Mouse (Mus musculus): ENCODE measurements around the gene Fuca1. TPM values are rescaled to one million over a fixed set of nuclear protein-coding genes. Genes with fewer than 3 reads are reported as not detected.
A peak's percentile ranks its signal among the peaks of the same experiment; 100 is the strongest.

Gene Fuca1
- total RNA-seq, 2 experiments from 2014 or later: 44.2 to 46.8 TPM

GRCm38 (mm10) chr4:135949475-135949874 lies 28.9 kb downstream of the Fuca1 start:
- intact Hi-C loops (cut with DNase I): no loop called here
- no peak for DNase-seq

GRCm38 (mm10) chr4:135949911-135950310 lies 29.4 kb downstream of the Fuca1 start:
- DNase-seq: no peak
- intact Hi-C loops (cut with DNase I): no loop called here

GRCm38 (mm10) chr4:135950365-135950764 lies 29.8 kb downstream of the Fuca1 start:
- DNase-seq: no peak
- intact Hi-C loops (cut with DNase I): no loop called here

GRCm38 (mm10) chr4:135951505-135951904 lies 31.0 kb downstream of the Fuca1 start:
- intact Hi-C loops (cut with DNase I): no loop called here
- no peak for DNase-seq

GRCm38 (mm10) chr4:135953179-135953578 lies 32.6 kb downstream of the Fuca1 start:
- no peak for DNase-seq
- intact Hi-C loops (cut with DNase I): no loop called here

- intact Hi-C loops (cut with DNase I): no loop called here
These were observed 33.7 kb downstream of the Fuca1 start for GRCm38 (mm10) chr4:135954241-135954640.

GRCm38 (mm10) chr4:135955886-135956285 lies 35.4 kb downstream of the Fuca1 start:
- intact Hi-C loops (cut with DNase I): loop anchor here (5.0 kb wide), 1 partner anchor 206 kb away; no protein-coding TSS in a partner anchor

More at GRCm38 (mm10) chr4:135954241-135954640, 33.7 kb downstream of the Fuca1 start:
- DNase-seq: peak; percentile 78

GRCm38 (mm10) chr4:135958354-135958753 lies 37.8 kb downstream of the Fuca1 start:
- no peak for DNase-seq
- intact Hi-C loops (cut with DNase I): loop anchor here (5.0 kb wide), 1 partner anchor 204 kb away; no protein-coding TSS in a partner anchor

More at GRCm38 (mm10) chr4:135955886-135956285, 35.4 kb downstream of the Fuca1 start:
- no peak for DNase-seq

GRCm38 (mm10) chr4:135960717-135961116 lies 40.2 kb downstream of the Fuca1 start:
- peak; percentile 83 for DNase-seq
- intact Hi-C loops (cut with DNase I): no loop called here

- intact Hi-C loops (cut with DNase I): no loop called here
- DNase-seq: no peak
These were observed 41.2 kb downstream of the Fuca1 start for GRCm38 (mm10) chr4:135961709-135962108.

GRCm38 (mm10) chr4:135962198-135962597 lies 41.7 kb downstream of the Fuca1 start:
- intact Hi-C loops (cut with DNase I): no loop called here
- no peak for DNase-seq

- no peak for DNase-seq
- intact Hi-C loops (cut with DNase I): no loop called here
These were observed 42.4 kb downstream of the Fuca1 start for GRCm38 (mm10) chr4:135962946-135963345.

GRCm38 (mm10) chr4:135963457-135964193 lies 43.1 kb downstream of the Fuca1 start, which contains the start of gene Gale:
Gene Gale (plus strand): TSS chr4:135963727.
- peak; percentile 97 for DNase-seq
- intact Hi-C loops (cut with DNase I): no loop called here

- intact Hi-C loops (cut with DNase I): no loop called here
- DNase-seq: peak; percentile 49
These were observed 43.9 kb downstream of the Fuca1 start for GRCm38 (mm10) chr4:135964426-135964825.

GRCm38 (mm10) chr4:135965113-135965512 lies 44.6 kb downstream of the Fuca1 start:
- no peak for DNase-seq
- intact Hi-C loops (cut with DNase I): no loop called here

GRCm38 (mm10) chr4:135966283-135966682 lies 45.7 kb downstream of the Fuca1 start:
- intact Hi-C loops (cut with DNase I): no loop called here
- DNase-seq: no peak

- no peak for DNase-seq
- intact Hi-C loops (cut with DNase I): no loop called here
These were observed 46.7 kb downstream of the Fuca1 start for GRCm38 (mm10) chr4:135967086-135967760.

- intact Hi-C loops (cut with DNase I): no loop called here
- DNase-seq: no peak
These were observed 47.8 kb downstream of the Fuca1 start for GRCm38 (mm10) chr4:135968271-135968869.

GRCm38 (mm10) chr4:135969070-135969750 lies 48.7 kb downstream of the Fuca1 start:
- intact Hi-C loops (cut with DNase I): no loop called here
- DNase-seq: no peak

- no peak for DNase-seq
- intact Hi-C loops (cut with DNase I): no loop called here
These were observed 50.0 kb downstream of the Fuca1 start for GRCm38 (mm10) chr4:135970585-135970984.

Measured in left cerebral cortex, postnatal 4 days (tissue).